Mouse (Mus musculus): ENCODE measurements around the gene Ormdl2.

- TF ChIP-seq CTCF (IDR thresholded peaks at IDR 0.05; ENCODE audit: insufficient read depth, low read depth, low read length) (no peak), POLR2A (IDR thresholded peaks at IDR 0.05; ENCODE audit: insufficient read depth, low read depth, low read length) (no peak)
Observed at GRCm38 (mm10) chr10:128798676-128799075, 22.8 kb downstream of the Ormdl2 start.
